Mouse (Mus musculus) cerebellum, adult 11 months (tissue): ENCODE results near the gene Zfp622.
A peak's percentile ranks its signal among the peaks of the same experiment; 100 is the strongest.

Experiments used
- DNase-seq: peaks from one replicate; pipeline ENCODE4 v3.0.0; 2022

Zfp622 gene

DNA sequence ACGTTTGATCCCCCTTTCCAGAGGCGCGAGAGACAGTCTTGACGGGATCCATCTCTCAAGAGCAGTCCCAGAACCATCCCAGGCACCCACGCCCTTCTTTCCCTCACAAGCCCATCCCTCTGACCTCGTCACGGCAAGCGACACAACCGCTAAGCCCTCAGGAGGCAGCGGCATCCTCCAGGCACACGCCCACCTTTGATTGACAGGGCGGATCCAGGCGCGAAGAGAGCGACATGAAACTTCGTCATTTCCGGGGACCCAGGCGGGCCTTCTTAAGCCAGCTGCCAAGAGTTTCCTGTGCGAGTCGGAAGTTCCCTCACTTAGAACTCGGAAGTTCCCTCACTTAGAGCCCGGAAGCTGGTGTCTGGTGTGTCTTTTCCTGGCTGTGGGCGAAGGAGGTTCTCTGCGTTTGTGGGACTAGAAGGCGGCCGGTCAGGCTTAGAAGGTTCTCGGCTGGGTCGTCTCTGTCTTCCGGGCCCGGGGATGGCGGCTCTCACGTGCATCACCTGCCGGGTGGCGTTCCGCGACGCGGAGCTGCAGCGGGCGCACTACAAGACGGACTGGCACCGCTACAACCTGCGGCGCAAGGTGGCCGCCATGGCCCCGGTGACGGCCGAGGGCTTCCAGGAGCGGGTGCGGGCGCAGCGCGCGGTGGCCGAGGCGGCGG lies at the start of gene Zfp622:
Gene Zfp622 (plus strand): TSS at position 300 of the 667 bp plus-strand sequence.
- DNase-seq, result peak; percentile 91

DNA sequence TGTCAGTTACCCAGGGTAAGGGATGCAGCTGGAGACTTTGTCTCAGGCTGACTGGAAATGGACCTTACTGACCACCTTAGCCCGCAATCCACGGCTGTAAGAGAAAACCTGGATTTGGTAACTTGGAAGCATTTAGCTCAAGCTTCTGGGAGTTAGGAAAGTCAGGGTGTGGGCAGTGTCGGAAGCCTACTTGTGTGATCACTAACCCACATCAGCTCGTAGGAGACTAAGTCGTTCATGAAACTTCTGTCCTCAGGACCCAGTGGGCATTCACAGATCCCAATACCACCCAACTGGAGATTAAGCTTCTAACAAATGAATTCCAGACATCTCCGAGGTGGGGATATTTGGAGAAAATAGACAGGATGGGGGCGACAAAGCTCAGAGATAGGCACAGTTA lies 49.8 kb upstream of the Zfp622 start:
- DNase-seq, result no peak

DNA sequence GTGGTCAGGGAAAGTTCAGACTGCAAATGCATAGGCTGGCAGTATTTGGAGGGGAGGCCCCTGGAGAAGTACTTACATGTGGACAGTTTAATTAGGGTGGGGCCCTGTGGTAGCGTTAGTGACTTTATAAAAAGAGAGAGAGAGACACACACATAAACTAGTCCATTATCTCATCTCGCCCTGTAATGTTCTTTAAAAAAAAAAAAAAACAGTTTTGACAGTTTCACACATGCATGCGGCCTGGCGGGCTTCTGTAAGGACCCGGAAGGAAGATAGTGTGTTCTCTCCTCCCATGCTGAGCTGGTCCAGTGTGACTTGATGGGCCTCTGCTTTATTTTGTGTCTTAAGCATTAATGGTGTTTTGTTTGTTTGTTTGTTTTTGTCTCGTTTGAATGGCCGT lies 45.7 kb upstream of the Zfp622 start:
- no peak for DNase-seq

DNA sequence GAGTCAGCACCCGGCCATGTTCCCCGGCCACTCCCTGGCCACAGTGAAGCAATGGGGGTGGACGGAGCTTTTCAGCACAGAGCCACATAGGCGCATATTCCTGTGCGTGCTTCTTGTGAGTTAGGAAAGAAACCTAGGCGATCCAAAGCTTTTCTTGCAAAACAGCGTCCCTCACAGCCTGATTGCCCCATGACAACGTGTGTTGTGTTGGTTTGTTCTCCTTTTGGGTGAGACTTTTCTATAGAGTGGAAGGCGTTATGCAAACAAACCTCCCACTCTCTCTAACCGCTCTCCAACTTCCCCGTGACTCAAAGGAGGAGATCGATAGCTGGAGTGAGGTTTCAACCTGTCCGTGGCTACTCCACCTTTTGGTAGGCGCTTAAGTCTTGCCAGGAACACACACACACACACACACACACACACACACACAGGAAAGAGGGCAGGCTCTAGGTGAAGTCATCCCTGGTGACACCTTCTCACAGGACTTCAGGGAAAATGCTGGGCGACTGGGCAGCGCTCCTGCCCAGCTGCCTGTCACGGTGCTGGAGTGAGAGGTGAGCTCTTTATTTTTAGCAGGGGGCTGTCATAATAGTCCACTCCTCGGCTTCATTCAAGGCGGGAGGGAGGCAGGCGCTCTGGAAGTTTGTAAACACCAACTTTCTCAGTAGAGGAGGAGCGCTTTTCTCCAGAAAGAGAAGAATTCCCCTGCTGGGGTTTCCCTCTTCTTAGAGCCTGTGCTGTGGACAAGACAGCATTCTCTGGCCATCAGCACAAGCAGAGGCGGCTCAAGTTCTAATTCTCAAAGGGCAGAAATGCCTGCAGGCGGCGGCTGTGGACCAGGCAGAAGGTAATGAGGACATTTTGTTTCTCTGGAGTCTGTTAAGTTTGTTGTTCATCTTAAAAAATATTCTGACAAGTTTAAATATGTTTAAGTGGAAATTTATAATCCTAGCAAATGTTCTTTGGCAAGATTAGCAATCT lies 43.5 kb upstream of the Zfp622 start:
- DNase-seq, result no peak

DNA sequence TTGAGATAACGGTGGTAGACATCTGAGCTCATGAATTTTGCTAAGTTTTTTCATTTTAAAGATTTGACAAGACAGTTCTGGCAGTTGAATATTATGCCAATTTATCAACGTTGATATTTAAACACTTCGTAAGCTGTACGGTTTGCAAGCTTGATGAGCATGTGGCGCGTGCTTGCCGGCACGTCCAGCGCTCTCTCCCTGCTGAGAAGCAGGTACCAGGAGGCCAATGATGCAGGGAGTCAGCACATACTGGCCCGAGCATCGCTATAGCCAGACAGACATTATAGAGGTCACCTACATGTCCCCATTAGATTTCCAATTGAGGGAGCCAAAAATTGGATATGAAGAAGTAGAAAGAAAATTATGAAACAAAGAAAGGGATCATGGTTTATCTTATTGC lies 42.7 kb upstream of the Zfp622 start:
- no peak for DNase-seq

DNA sequence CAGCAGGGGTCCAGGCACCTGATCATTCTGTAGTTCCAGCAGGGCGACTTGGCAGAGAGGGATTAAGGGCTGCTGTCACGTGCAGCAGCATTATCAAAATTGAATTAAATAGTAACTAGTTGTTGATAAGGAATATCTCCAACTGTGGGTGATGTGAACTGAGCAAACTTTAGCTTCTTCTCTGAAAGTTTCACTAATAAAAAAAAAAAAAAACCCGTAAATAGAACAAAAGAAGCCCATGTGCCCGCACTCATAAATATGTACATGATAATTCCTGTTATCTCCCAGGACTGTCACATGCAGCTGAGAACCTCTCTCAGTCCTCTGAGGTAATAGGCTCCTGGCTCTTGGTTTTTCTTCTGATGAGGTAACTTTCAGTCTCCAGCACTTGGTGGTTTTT lies 41.8 kb upstream of the Zfp622 start:
- no peak for DNase-seq

DNA sequence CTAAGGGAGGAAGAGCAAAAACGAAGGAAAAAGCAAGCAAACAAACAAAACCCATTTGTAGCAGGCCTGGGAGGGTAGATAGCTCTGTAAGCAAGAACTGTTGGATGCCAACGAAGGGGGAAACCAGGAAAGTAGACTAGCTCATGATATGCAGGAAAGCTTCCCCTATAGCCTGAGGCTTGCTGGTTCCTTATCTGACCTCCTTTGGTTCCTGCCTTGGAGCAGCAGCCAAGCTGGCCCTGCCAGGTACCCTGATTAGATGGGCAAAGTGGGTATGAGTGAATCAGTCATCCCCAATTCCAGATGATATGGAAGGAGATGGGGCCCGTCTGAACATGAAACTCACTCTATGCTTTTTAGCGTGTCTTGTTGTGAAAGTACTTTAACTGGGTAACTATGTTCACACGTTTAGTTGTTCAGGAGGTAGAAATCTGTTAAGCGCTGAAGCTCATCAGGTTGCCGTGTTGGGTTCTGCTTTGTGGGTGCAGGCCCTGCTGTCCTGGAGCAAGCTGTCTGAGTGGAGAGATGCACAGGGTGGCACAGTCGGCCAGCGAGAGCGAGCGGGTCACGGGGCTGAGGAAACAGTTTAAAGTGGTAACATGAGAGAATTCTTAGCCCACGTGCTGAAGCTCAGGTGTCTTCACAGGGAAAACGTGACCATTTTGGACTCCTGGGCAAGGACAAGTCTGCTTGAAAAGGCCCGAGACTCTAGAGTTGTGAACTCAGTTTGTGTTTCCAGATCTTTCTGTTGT lies 40.6 kb upstream of the Zfp622 start:
- no peak for DNase-seq

DNA sequence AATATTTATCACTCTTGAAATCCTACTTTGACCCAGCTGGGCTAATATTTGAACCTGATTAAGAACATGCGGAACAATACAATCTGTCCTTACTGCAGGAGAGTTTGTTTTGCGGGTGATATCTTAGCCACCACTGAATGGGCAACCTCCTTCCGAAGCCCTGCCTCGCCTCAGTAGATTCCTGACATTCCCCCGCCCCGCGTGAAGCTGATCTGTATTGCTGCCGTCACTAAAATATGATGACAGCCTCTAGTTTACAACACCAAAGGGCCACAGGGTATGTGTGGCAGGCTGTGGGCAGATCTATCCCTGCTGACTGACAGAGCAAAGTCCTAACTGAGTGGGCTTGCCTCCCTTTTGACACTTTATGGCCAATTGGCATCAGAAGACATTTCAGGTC lies 38.9 kb upstream of the Zfp622 start:
- no peak for DNase-seq

DNA sequence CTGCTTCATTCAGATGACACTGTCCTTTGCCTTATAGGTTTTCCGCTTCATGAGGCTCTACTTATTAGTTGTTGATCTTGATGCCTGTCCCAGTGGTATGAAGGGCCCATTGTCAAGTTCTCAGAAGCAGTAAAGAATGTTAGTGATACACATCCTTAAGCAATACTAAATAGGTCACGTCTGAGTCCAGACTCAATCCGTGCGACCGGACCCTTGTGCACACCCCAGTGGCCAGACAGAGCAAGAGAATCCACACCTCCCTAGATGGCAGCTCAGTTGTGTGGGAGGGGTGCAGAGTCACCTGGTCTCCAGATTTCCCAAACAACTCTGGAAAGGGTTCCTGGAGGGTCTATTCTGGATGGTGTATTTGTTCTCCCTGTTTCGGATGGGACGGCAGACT lies 37.7 kb upstream of the Zfp622 start:
- DNase-seq, result no peak

DNA sequence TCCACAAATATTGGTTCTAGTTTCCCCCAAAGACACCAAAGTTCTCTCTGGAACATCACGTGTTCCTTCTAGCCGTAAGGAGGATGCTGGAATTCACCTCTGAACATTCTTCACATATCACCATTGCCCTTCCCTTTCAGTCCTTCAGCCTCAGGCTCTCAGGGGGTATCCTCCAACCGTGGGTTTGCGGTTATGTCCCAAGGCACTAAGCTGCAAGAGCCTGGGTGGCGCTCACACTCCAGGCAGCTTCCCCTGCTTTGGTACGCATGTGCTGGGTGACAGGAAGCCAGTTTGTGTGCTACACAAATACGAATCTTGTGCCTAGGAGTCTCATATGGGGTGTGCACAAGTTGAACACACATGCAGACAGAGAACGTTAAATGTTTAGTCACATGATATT lies 36.8 kb upstream of the Zfp622 start:
- no peak for DNase-seq

DNA sequence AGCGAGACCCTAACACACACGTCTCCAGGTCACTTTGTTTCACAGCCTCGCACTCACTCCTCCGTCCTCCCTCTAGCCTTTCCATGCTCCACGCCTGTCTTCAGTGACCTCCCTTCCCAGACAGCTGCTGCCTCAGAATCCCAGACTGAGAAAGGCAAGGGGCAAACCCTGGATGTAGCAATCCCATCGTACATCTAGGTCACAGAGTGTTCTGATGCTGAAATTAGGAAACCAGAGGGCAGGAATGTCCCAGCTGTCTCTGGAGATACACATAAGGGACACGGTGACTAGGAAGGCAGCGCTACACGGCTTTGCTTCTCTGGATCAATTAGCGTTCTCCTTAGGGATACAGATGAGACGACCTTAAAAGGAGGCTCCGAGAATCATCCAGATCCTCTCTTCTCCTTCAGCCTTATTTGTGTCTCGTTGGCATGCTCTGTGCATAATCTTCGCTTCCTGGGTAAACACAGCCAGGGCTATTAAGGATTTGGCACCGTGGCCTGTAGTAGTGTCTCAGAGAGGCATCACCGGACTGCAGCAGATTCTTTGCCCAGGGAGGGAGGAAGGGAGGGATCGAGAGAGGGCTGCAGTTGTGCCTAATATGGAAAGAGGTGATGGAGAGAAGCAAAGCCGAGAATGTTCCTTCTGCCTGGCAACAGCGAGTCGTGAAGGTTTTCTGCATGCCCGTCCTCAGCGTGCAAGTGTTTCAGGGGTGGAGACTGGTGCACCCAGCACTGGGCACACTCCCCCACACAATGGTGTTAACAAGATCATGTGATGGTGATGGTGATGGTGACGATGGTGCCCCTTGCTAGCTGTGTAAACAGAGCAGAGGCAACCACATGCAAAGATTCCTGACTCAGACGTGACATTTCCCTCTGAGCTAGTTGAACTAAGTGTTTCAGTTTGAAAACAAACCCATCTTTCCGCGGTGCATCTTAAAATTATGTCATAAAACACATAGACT lies 35.6 kb upstream of the Zfp622 start:
- DNase-seq, result no peak

DNA sequence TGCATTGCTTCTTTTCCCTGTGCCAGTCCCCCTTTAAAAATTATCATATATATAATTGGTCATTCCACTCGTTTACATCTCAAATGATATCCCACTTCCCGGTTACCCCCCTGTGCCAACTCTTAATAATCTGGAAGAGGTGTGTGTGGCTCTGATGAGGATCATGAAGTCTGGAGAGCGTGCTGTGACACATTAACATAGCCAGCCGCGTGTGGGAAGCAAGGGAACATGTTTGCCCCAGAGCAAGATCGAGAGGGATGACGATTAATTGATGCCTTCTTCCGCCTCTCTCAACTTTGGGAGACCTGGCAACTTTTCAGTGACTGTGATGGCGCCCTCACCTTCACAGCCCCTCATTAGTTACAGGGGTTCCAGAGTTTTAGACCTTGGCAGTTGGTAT lies 34.5 kb upstream of the Zfp622 start:
- DNase-seq, result no peak

DNA sequence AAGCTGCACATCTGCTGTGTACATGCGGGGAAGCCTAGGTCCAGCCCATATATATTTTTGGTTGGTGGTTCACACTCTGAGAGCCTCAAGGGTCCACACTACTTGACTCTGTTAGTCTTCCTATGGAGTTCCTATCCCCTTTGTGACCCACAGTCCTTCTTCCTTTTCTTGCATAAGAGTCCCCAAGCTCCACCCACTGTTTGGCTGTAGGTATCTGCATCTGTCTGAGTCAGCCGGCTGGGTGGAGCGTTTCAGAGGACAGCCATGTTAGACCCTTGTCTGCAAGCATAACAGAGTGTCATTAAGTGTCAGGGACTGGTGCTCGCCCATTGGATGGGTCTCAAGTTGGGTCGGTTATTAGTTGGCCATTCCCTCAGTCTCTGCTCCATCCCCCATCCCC lies 33.6 kb upstream of the Zfp622 start:
- DNase-seq, result no peak

DNA sequence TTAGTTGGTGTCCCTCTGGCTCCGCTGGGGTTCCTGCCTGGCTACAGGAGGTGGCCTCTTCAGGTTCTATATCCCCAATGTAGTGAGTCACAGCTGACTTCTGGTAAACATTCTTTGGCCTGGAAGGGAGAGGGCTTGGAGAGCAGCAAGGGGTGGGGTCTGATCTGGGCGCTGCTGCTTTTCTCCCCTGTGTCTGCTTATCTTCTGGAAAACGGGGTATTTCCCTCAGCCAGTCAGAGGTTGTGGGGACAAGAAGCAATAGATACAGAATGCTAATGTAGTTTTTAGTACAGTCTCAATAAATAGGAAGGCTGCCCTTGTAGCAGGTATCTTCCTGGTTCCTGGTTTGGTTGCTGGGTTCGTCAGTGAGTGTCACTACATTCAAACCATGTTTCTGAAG lies 33.1 kb upstream of the Zfp622 start:
- no peak for DNase-seq

DNA sequence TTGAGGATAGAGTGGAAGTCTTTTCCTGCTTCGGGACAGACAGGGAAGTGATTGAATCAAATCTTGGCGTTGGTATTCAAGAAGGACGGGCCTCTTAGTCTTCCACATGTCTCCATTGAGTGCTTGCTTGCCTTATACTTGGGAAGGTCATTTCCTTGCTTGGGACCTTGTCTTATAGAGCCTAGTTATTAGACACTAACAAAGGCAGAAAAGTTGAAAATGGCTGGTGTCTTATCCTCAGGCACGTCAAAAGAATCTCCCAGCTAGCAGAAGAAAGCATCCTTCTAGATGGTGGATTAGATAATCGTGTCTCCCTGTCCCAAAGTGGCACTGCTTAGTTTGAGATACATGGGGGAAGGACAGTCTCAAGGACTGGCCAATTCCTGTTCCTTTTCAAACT lies 28.2 kb upstream of the Zfp622 start:
- DNase-seq, result no peak

DNA sequence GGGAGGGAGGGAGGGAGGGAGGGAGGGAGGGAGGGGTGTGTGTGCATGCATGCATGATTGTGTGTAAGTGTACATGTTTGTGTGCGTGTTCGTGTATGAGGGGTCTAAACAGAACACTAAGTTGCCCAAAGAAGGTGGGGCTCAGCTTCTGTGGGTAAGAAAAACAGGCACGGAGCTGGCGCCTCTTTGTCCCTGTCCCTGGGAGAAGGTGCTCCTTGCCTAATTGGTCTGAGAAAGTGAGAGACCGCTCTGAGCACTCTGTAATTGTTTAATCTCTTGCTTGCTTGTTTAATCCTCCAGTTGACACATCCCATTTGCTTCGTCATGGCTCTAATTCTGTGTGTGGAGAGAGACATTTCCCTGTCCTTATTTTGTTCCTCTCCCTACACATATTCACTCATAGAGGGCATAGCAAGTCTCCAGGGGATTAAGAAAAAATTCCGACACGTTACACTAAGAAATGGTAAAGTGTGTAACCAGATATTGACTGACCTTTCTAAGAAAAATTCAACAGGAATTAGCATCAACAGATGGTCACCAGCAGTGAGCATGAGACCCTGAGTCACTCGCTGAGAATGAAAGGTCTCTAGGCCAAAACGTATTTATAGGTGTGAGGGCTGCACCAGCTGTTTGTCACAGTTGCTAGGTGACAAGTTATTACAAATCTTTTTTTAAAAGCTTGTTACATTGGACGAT lies 27.6 kb upstream of the Zfp622 start:
- no peak for DNase-seq

DNA sequence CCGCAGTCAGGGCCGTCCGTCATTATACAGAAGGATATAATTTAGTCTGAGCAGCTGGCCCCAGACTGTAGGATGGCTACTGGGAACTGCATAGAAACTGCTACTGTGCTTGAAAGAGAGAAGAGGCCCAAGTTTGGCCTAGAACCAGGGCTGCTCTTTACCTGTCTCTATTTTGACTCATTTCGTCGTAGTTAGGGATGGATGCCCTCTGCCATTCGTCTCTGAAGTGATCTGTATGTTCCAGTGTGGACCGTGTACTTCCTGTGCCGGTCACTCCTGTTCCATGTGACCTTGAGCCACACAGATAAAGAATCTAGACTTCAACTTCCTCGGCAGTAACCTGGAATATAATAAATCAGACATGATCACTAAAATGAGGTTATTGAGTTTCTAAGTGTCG lies 26.5 kb upstream of the Zfp622 start:
- DNase-seq, result no peak

DNA sequence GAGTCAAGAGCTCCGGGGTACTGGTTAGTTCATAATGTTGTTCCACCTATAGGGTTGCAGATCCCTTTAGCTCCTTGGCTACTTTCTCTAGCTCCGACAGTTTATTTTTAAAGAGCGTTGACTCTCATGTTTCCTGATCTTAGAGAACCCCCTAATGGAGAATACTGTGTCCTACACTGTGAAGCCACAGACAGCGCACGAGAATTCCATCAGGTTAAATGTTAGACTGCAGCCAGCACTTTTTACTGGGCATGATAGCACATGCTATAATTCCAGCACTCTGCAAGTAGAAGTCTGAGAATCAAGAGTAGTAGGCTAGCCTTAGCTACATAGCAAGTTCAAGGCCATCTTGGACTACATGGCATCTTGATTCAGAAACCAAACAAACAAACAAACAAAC lies 24.8 kb upstream of the Zfp622 start:
- no peak for DNase-seq

DNA sequence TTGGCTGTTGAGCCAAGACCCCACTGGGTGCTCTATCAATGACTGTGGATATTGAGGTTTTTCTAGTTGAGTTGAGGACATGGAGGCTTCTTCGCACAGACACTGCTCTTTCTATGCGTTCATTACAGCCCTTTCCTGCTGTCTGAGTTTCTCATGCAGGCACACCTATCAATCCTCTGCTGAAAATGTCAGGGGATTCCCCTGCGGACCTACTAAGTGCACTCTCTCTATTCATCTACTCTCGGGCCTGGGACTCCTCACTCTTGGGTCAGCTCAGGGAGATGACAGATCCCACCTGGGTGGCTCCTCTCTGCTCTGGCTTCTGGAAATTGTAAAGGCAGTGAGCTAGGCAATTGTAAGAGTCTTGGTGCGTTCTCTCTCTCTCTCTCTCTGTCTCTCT lies 23.9 kb upstream of the Zfp622 start:
- no peak for DNase-seq

DNA sequence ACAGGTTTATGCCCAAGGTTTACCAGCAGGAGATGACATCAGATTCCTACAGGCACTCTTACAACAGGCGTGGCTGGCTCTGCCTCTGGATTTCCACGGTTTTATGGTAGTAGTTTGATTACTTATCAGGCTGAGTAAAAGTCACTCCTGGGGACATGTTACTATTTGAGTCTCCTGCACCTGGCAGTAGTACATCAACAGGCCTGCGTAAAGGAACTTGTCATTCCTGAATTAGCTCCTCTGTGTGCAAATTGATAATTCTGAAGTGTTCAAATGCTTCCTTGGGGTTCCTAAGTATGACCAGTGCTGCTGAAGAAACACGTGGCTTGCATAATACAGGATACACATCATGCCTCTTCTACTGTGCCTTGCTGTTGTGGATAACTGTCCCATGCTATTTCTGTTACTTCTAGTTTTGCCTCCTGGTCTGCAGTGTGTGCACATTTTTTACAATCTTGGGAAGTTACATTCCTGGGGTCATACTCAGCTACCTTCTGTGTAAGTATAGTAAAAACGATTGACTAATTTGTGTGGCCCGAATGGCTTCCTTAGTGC lies 17.9 kb upstream of the Zfp622 start:
- no peak for DNase-seq

DNA sequence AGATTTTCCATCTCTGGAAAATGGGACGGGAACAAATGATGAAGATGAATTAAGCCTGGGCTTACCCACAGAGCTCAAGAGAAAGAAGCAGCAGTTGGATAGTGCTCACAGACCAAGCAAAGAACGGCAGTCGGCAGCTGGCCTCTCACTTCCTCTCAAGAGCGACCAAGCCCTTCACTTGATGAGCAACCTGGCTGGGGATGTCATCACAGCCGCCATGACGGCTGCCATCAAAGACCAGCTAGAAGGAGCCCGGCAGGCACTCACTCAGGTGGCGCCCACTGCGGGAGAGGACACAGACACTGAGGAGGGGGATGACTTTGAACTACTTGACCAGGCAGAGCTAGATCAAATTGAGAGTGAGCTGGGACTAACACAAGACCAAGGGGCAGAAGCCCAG lies 12.6 kb upstream of the Zfp622 start:
- DNase-seq, result no peak

DNA sequence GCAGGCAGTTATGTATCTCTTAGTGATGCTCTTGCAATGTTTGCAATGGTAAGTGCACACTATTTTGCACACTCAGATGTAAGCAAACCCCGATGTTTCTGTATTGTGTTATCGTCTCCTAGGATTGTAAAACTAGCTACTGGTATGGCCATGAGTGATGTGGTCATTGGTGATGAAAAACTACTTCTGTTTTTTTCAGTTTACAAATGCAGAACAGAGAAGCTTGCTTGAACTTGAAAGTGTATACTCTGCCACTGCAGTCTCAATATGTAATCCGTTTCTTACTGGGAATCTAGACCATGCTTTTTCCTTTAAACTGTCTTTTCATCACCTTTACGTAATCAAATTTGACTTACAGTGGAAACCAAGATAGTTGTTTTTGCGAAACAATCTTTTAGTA lies 11.4 kb upstream of the Zfp622 start:
- no peak for DNase-seq
